Mouse (Mus musculus) liver (tissue): ENCODE results near the gene Jph2.

Experiments used
- DNase-seq: peaks from one replicate; pipeline ENCODE4 v3.0.0-alpha.2; 2020; ENCODE audit warnings: mixed read lengths

Gene Jph2

GRCm38 (mm10) chr2:163410211-163410610 lies 12.4 kb upstream of the Jph2 start:
- no peak for DNase-seq

- DNase-seq = no peak
Measured at GRCm38 (mm10) chr2:163404037-163404815, 6.4 kb upstream of the Jph2 start.

- peak; percentile 79 for DNase-seq
Measured at GRCm38 (mm10) chr2:163401221-163401620, 3.4 kb upstream of the Jph2 start.

- no peak for DNase-seq
Measured at GRCm38 (mm10) chr2:163399222-163399621, 1.4 kb upstream of the Jph2 start.

GRCm38 (mm10) chr2:163398770-163399169 lies 977 bp upstream of the Jph2 start:
- no peak for DNase-seq

GRCm38 (mm10) chr2:163397071-163397470 lies 722 bp downstream of the Jph2 start:
- no peak for DNase-seq

- no peak for DNase-seq
Measured at GRCm38 (mm10) chr2:163394977-163395376, 2.8 kb downstream of the Jph2 start.

GRCm38 (mm10) chr2:163393976-163394375 lies 3.8 kb downstream of the Jph2 start:
- DNase-seq = no peak

GRCm38 (mm10) chr2:163393241-163393640 lies 4.6 kb downstream of the Jph2 start:
- no peak for DNase-seq

- DNase-seq = no peak
Measured at GRCm38 (mm10) chr2:163392436-163392835, 5.4 kb downstream of the Jph2 start.

- DNase-seq = no peak
Measured at GRCm38 (mm10) chr2:163386423-163387190, 11.2 kb downstream of the Jph2 start.

- no peak for DNase-seq
Measured at GRCm38 (mm10) chr2:163385126-163385525, 12.7 kb downstream of the Jph2 start.

GRCm38 (mm10) chr2:163381246-163381645 lies 16.5 kb downstream of the Jph2 start:
- DNase-seq = no peak

- DNase-seq = no peak
Measured at GRCm38 (mm10) chr2:163379366-163379765, 18.4 kb downstream of the Jph2 start.

GRCm38 (mm10) chr2:163376082-163376481 lies 21.7 kb downstream of the Jph2 start:
- no peak for DNase-seq

- no peak for DNase-seq
Measured at GRCm38 (mm10) chr2:163375468-163375867, 22.3 kb downstream of the Jph2 start.

- no peak for DNase-seq
Measured at GRCm38 (mm10) chr2:163372627-163373026, 25.2 kb downstream of the Jph2 start.

- no peak for DNase-seq
Measured at GRCm38 (mm10) chr2:163370175-163370574, 27.6 kb downstream of the Jph2 start.

- DNase-seq = no peak
Measured at GRCm38 (mm10) chr2:163364785-163365541, 32.8 kb downstream of the Jph2 start.

GRCm38 (mm10) chr2:163362940-163363921 lies 34.6 kb downstream of the Jph2 start:
- DNase-seq = peak; percentile 60

GRCm38 (mm10) chr2:163360858-163361623 lies 36.8 kb downstream of the Jph2 start:
- DNase-seq = no peak
